Mouse (Mus musculus) kidney, embryonic 16.5 days (tissue): ENCODE measurements around the gene Scn10a. TPM values are rescaled to one million over a fixed set of nuclear protein-coding genes. Genes with fewer than 3 reads are reported as not detected.

Source experiments
- polyA plus RNA-seq: library from polyadenylated mRNA; unstranded; fragments of >200 nt; fragmentation: Nextera tagmentation; extraction: Ambion mirVana; gene quantifications from 2 replicates; pipeline ENCODE4 v1.2.1, GENCODE M21; 2015

Scn10a gene
- polyA plus RNA-seq, 1 experiment from 2014 or later, result 0.02 TPM

Other genes starting within 250 kb of the Scn10a start
- gene Scn5a, start 140.3 kb downstream of the Scn10a start, polyA plus RNA-seq, result 0.13 and 0.25 TPM in 2 replicates
- 0.05 and 0.09 TPM in 2 replicates for gene Scn11a, start 106.1 kb upstream of the Scn10a start, polyA plus RNA-seq
- 54.2 and 56.5 TPM in 2 replicates for gene Wdr48, start 175.6 kb upstream of the Scn10a start, polyA plus RNA-seq
- gene Gorasp1, start 218.2 kb upstream of the Scn10a start, polyA plus RNA-seq, result 28.0 and 29.5 TPM in 2 replicates
- gene Ttc21a, start 218.3 kb upstream of the Scn10a start, polyA plus RNA-seq, result 0.20 and 0.35 TPM in 2 replicates